Mouse (Mus musculus): ENCODE measurements around the gene Slc35a2.

DNA sequence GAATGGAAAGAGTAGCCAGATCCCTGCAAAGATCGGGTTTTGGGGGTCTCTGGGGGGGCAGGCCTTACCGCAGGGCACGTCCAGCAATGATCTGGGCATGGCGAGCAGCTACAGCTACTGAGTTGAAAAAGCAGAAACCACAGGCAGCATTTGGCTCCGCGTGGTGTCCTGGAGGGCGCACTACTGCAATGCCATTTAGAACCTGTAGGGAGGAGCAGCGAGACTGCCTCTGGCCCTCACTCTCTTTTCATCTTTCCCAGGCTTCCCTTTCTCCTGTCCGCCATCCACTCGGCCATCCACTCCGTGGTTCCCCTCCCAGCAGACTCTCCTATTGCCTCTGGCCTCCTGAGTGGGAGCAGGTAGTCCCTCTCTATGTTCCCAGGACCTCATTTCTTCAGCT lies 53.0 kb downstream of the Slc35a2 start:
- TF ChIP-seq POLR2A (IDR thresholded peaks at IDR 0.05; ENCODE audit: low read depth, low read length) (no peak), CTCF (IDR thresholded peaks at IDR 0.05; ENCODE audit: extremely low read depth, insufficient read depth, insufficient read length, insufficient replicate concordance) (no peak)
